Mouse (Mus musculus) heart, adult 2 months (tissue): ENCODE results near the gene Gps2.

Experiments
- CTCF ChIP-seq: fragments of 200-600 bp; IDR thresholded peaks from 2 replicates; pipeline ENCODE4 v1.8.1; 2022; ENCODE audit warnings: antibody characterized with exemption, mild to moderate bottlenecking, moderate library complexity
- POLR2A ChIP-seq: fragments of 200-500 bp; IDR thresholded peaks from 2 replicates; pipeline ENCODE4 v1.6.1; 2011; ENCODE audit warnings: mild to moderate bottlenecking, low read depth, low read length, control low read depth; ENCODE audit not compliant: insufficient read depth

GRCm38 (mm10) chr11:69927501-69927900 lies 13.8 kb downstream of the Gps2 start:
- TF ChIP-seq POLR2A (no peak), CTCF (no peak)
